Mouse (Mus musculus) brain, embryonic 14.5 days (tissue): ENCODE results near the gene Rnf217.

Source experiments
- CTCF ChIP-seq: fragments of 200-500 bp; IDR thresholded peaks from 2 replicates; pipeline ENCODE4 v1.5.1; 2012; ENCODE audit warnings: inconsistent platforms, mild to moderate bottlenecking, moderate library complexity, borderline replicate concordance; ENCODE audit not compliant: insufficient read depth, insufficient read length; ENCODE audit errors: extremely low read depth
- POLR2A ChIP-seq: fragments of 200-500 bp; IDR thresholded peaks from 2 replicates; pipeline ENCODE4 v1.6.1; 2012; ENCODE audit warnings: mild to moderate bottlenecking, inconsistent platforms, borderline replicate concordance; ENCODE audit not compliant: poor library complexity, insufficient read depth, insufficient read length, severe bottlenecking; ENCODE audit errors: extremely low read depth

- TF ChIP-seq CTCF = no peak
- TF ChIP-seq POLR2A = no peak
These were observed 161.9 kb downstream of the Rnf217 start for GRCm38 (mm10) chr10:31447083-31447482.
